ENCODE assay signal across 27 mouse cellular contexts in genomic region chr10:21821421-21821820, GRCm38 (mm10).
A peak's percentile ranks its signal among the peaks of the same experiment; 100 is the strongest.
DNase-seq lines count a peak whose midpoint lies in the region; ATAC-seq and TF ChIP-seq lines count a peak whose summit lies in the region.
"Had no signal": no experiment of that assay in that cellular context is flagged by ENCODE, and none has a peak within 500 bp of the region (broad histone marks: within the 10 kb centered on the region; RNA-seq: fewer than 3 reads in every experiment).

No protein-coding gene starts in this region.

- H3K27ac ChIP-seq in hindbrain, embryonic 10.5 days: peak overlapping the region; percentile 64
- no peak overlapping the region for H3K27ac ChIP-seq in hindbrain, embryonic 14.5 days
- H3K27ac ChIP-seq in ES-Bruce4 (ENCODE audit: insufficient read depth, low read length): peak overlapping the region; percentile 40
- H3K27ac ChIP-seq: hindbrain, embryonic 12.5 days; kidney, embryonic 15.5 days; left cerebral cortex, adult 2 months; limb, embryonic 13.5 days; lung, embryonic 15.5 days; midbrain, embryonic 12.5 days; neural tube, embryonic 13.5 days had no signal

- no peak overlapping the region for H3K9ac ChIP-seq in hindbrain, embryonic 14.5 days
- no peak overlapping the region for H3K9ac ChIP-seq in ES-Bruce4 (ENCODE audit: low read depth, poor library complexity, severe bottlenecking)
- H3K9ac ChIP-seq: heart, embryonic 12.5 days; hindbrain, embryonic 12.5 days; kidney, embryonic 15.5 days; limb, embryonic 13.5 days; lung, embryonic 15.5 days; midbrain, embryonic 12.5 days; neural tube, embryonic 13.5 days had no signal

- TF ChIP-seq EP300 in ES-Bruce4 (IDR thresholded peaks at IDR 0.05; ENCODE audit: insufficient read depth, low read depth, low read length): no peak

- no peak for TF ChIP-seq POLR2A in ES-Bruce4 (IDR thresholded peaks at IDR 0.05; ENCODE audit: insufficient read depth, low read length)

- H3K4me2 ChIP-seq in hindbrain, embryonic 14.5 days (replicated peaks): no peak overlapping the region
- H3K4me2 ChIP-seq: heart, embryonic 12.5 days; hindbrain, embryonic 12.5 days; kidney, embryonic 15.5 days; limb, embryonic 13.5 days; liver, embryonic 11.5 days; lung, embryonic 15.5 days; midbrain, embryonic 12.5 days; neural tube, embryonic 13.5 days had no signal

- 76% methylated on average over 5 of the region's 5 CpGs for WGBS in hindbrain, embryonic 10.5 days
- WGBS in hindbrain, embryonic 14.5 days: 72% methylated on average over 5 of the region's 5 CpGs

- H3K36me3 ChIP-seq in hindbrain, embryonic 10.5 days: no peaks in the 10 kb centered on the region
- no peaks in the 10 kb centered on the region for H3K36me3 ChIP-seq in hindbrain, embryonic 14.5 days (replicated peaks; ENCODE audit: control insufficient read depth, insufficient read depth)
- H3K36me3 ChIP-seq in ES-Bruce4 (ENCODE audit: control insufficient read depth, insufficient read depth, low read length, poor library complexity, severe bottlenecking): no peaks in the 10 kb centered on the region
- no peaks in the 10 kb centered on the region for H3K36me3 ChIP-seq in G1E (replicated peaks)
- H3K36me3 ChIP-seq: heart, embryonic 12.5 days; hindbrain, embryonic 12.5 days; kidney, embryonic 15.5 days; limb, embryonic 13.5 days; lung, embryonic 15.5 days; midbrain, embryonic 12.5 days; neural tube, embryonic 13.5 days had no signal

- no peaks in the 10 kb centered on the region for H3K9me3 ChIP-seq in hindbrain, embryonic 10.5 days
- H3K9me3 ChIP-seq in hindbrain, embryonic 14.5 days (ENCODE audit: control insufficient read depth, low read length): no peaks in the 10 kb centered on the region
- H3K9me3 ChIP-seq in ES-Bruce4 (replicated peaks; ENCODE audit: control insufficient read depth, insufficient read depth, low read length, poor library complexity, severe bottlenecking) (no peaks in the 10 kb centered on the region), G1E (replicated peaks) (no peaks in the 10 kb centered on the region)
- H3K9me3 ChIP-seq: heart, embryonic 12.5 days; hindbrain, embryonic 12.5 days; kidney, embryonic 15.5 days; limb, embryonic 13.5 days; lung, embryonic 15.5 days; midbrain, embryonic 12.5 days; neural tube, embryonic 13.5 days had no signal

- no peaks in the 10 kb centered on the region for H3K27me3 ChIP-seq in hindbrain, embryonic 10.5 days (ENCODE audit: insufficient read depth, poor library complexity, severe bottlenecking)
- H3K27me3 ChIP-seq in hindbrain, embryonic 14.5 days (ENCODE audit: control insufficient read depth, insufficient read depth, low read length): no peaks in the 10 kb centered on the region
- H3K27me3 ChIP-seq in ES-Bruce4 (ENCODE audit: control insufficient read depth, insufficient read depth, low read length, poor library complexity, severe bottlenecking) (no peaks in the 10 kb centered on the region), G1E (ENCODE audit: insufficient read depth, low read length) (no peaks in the 10 kb centered on the region)
- H3K27me3 ChIP-seq: heart, embryonic 12.5 days; hindbrain, embryonic 12.5 days; kidney, embryonic 15.5 days; limb, embryonic 13.5 days; lung, embryonic 15.5 days; midbrain, embryonic 12.5 days; neural tube, embryonic 13.5 days had no signal

- no peak for TF ChIP-seq CTCF in ES-Bruce4 (IDR thresholded peaks at IDR 0.05; ENCODE audit: low read depth, low read length)
- TF ChIP-seq CTCF in G1E (IDR thresholded peaks at IDR 0.05; ENCODE audit: low read depth, low read length): no peak

- no peak overlapping the region for H3K4me3 ChIP-seq in hindbrain, embryonic 10.5 days
- H3K4me3 ChIP-seq in hindbrain, embryonic 14.5 days (replicated peaks; ENCODE audit: low read length): no peak overlapping the region
- no peak overlapping the region for H3K4me3 ChIP-seq in ES-Bruce4 (ENCODE audit: low read depth, low read length)
- H3K4me3 ChIP-seq in G1E (ENCODE audit: low read depth, low read length): no peak overlapping the region; the same call in 1 of the 2 replicates
- H3K4me3 ChIP-seq: heart, embryonic 12.5 days; hindbrain, embryonic 12.5 days; kidney, embryonic 15.5 days; left cerebral cortex, adult 2 months; limb, embryonic 13.5 days; lung, embryonic 15.5 days; midbrain, embryonic 12.5 days; neural tube, embryonic 13.5 days had no signal

- DNase-seq in hindbrain, embryonic 10.5 days (ENCODE audit: low spot score): no peak
- DNase-seq in hindbrain, embryonic 14.5 days (ENCODE audit: low spot score): no peak
- no peak for DNase-seq in G1E (ENCODE audit: low spot score)
- no peak for DNase-seq in spleen, adult 18-20 months
- no peak for DNase-seq in right cerebral cortex, adult 18-20 months
- DNase-seq: cerebellum, adult 8-10 months; cerebellum, postnatal 25 days; gastrocnemius, postnatal 25 days; heart, adult 18-20 months; kidney, adult 18-20 months; kidney, postnatal 25 days; right cerebral cortex, postnatal 14 days; thymus, adult 2 months; thymus, postnatal 36 days had no signal

- peaks cover 20% of the 10 kb centered on the region for H3K4me1 ChIP-seq in hindbrain, embryonic 10.5 days (replicated peaks)
- peaks cover 15% of the 10 kb centered on the region for H3K4me1 ChIP-seq in hindbrain, embryonic 14.5 days (replicated peaks; ENCODE audit: control insufficient read depth, insufficient read depth, low read length)
- H3K4me1 ChIP-seq in ES-Bruce4 (ENCODE audit: control insufficient read depth, insufficient read depth, low read length) (peaks cover 6% of the 10 kb centered on the region), G1E (ENCODE audit: insufficient read depth, low read depth, low read length) (peaks cover 53% of the 10 kb centered on the region)
- H3K4me1 ChIP-seq: lung, embryonic 15.5 days; midbrain, embryonic 12.5 days had no signal

- no peak for ATAC-seq in hindbrain, embryonic 14.5 days (ENCODE audit: low FRiP score)
- ATAC-seq in G1E (ENCODE audit: extremely low read depth, insufficient number of reproducible peaks, low FRiP score, poor library complexity, severe bottlenecking): peak; percentile 48
- 0 out of 2 replicates have a peak, but pooled peaks have one; percentile 23 for ATAC-seq in megakaryocyte progenitor cell, adult 5-6 weeks (replicated peaks; ENCODE audit: poor library complexity)
- ATAC-seq: CD4-positive, CD25-positive, alpha-beta regulatory T cell, adult 4 months; forebrain, embryonic 14.5 days had no signal
